Mouse (Mus musculus) cerebellum, postnatal 10 days (tissue): ENCODE data around the gene Marc1.

ENCODE experiments used
- DNase-seq, 2 experiments: peaks; one replicate each; pipeline ENCODE4 v3.0.0; 2021; ENCODE audit warnings: mixed read lengths in 2 of 2

The Marc1 gene

GRCm38 (mm10) chr1:184817768-184818167 lies 6.7 kb upstream of the Marc1 start:
- no peak for DNase-seq

GRCm38 (mm10) chr1:184811716-184812250 lies 670 bp upstream of the Marc1 start:
- no peak for DNase-seq

GRCm38 (mm10) chr1:184809578-184810001 lies 1.5 kb downstream of the Marc1 start:
- DNase-seq, result no peak

GRCm38 (mm10) chr1:184808418-184809012 lies 2.6 kb downstream of the Marc1 start:
- no peak for DNase-seq

- DNase-seq, result no peak
Observed at GRCm38 (mm10) chr1:184807627-184808417, 3.3 kb downstream of the Marc1 start.

- DNase-seq, result no peak
Observed at GRCm38 (mm10) chr1:184807123-184807522, 4.0 kb downstream of the Marc1 start.

GRCm38 (mm10) chr1:184805749-184806148 lies 5.4 kb downstream of the Marc1 start:
- no peak for DNase-seq

GRCm38 (mm10) chr1:184793163-184793876 lies 17.8 kb downstream of the Marc1 start:
- DNase-seq, result peak; percentile 62 to 65

- peak; percentile 61 to 73 for DNase-seq
Observed at GRCm38 (mm10) chr1:184791109-184791508, 20.0 kb downstream of the Marc1 start.

GRCm38 (mm10) chr1:184786376-184787151 lies 24.5 kb downstream of the Marc1 start:
- no peak for DNase-seq

- no peak for DNase-seq
Observed at GRCm38 (mm10) chr1:184783641-184784040, 27.5 kb downstream of the Marc1 start.

GRCm38 (mm10) chr1:184782161-184782513 lies 29.0 kb downstream of the Marc1 start:
- no peak for DNase-seq

GRCm38 (mm10) chr1:184781286-184782160 lies 29.6 kb downstream of the Marc1 start:
- no peak for DNase-seq

- no peak for DNase-seq
Observed at GRCm38 (mm10) chr1:184778157-184778556, 33.0 kb downstream of the Marc1 start.

- peak; percentile 38 to 39 for DNase-seq
Observed at GRCm38 (mm10) chr1:184777061-184777795, 33.9 kb downstream of the Marc1 start.

- DNase-seq, result no peak
Observed at GRCm38 (mm10) chr1:184775289-184775688, 35.8 kb downstream of the Marc1 start.

- DNase-seq, result no peak
Observed at GRCm38 (mm10) chr1:184771891-184772249, 39.2 kb downstream of the Marc1 start.

- peak; percentile 86 to 91 for DNase-seq
Observed at GRCm38 (mm10) chr1:184771202-184771890, 39.8 kb downstream of the Marc1 start.

GRCm38 (mm10) chr1:184763866-184764265 lies 47.2 kb downstream of the Marc1 start:
- DNase-seq, result no peak

- DNase-seq, result no peak
Observed at GRCm38 (mm10) chr1:184762941-184763340, 48.2 kb downstream of the Marc1 start.
